Mouse (Mus musculus): ENCODE results near the gene Tmem248.

DNA sequence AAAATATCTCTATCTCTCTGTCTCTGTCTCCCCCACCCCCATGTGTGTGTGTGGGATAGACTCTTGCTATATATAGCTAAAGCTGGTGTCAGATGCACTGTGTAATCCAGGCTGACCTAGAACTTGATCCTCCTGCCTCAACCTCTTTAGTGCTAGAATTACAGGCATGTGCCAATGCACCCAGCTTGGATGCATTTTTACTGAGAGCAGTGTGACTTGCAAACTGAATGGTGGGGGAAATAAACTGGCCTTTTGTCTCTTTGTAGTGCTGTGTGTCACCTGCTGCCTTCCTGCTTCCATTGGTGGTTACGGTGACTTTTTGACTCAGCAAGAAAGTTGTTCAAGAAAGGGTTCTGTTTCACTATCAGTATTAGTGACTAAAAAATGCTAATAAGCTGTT, 20.6 kb upstream of the Tmem248 start:
- TF ChIP-seq CTCF (IDR thresholded peaks at IDR 0.05; ENCODE audit: low read depth, low read length) = no peak
- no peak for TF ChIP-seq GATA1 (IDR thresholded peaks at IDR 0.05; ENCODE audit: borderline replicate concordance, low read length)
- no peak for TF ChIP-seq TAL1 (conservative IDR thresholded peaks at IDR 0.05; ENCODE audit: low read depth, low read length)
- no peak for TF ChIP-seq POLR2AphosphoS5 (IDR thresholded peaks at IDR 0.05; ENCODE audit: insufficient replicate concordance, low read depth, low read length)
- no peak for TF ChIP-seq GATA2 (IDR thresholded peaks at IDR 0.05; ENCODE audit: borderline replicate concordance, low read depth, low read length)
